ENCODE assay signal across 8 mouse cellular contexts in genomic region chr4:131874169-131874536, GRCm38 (mm10). TPM values are rescaled to one million over a fixed set of nuclear protein-coding genes. Genes with fewer than 3 reads are reported as not detected.
DNase-seq lines count a peak whose midpoint lies in the region; ATAC-seq and TF ChIP-seq lines count a peak whose summit lies in the region.

No protein-coding gene starts in this region.

- H3K27ac ChIP-seq in embryonic facial prominence, embryonic 12.5 days, result peak overlapping the region; percentile 100
- peak overlapping the region; percentile 100 for H3K27ac ChIP-seq in intestine, embryonic 16.5 days (ENCODE audit: low read length)
- peak overlapping the region; percentile 100 for H3K27ac ChIP-seq in neural tube, embryonic 13.5 days (replicated peaks)

- intact Hi-C loops in left cerebral cortex, postnatal 10 days (cut with DNase I), result no loop called here

- H3K4me3 ChIP-seq in lung, adult 2 months (replicated peaks; ENCODE audit: extremely low read depth, low read depth, low read length), result peak overlapping the region; percentile 75
- peak overlapping the region; percentile 91 for H3K4me3 ChIP-seq in embryonic facial prominence, embryonic 12.5 days
- H3K4me3 ChIP-seq in intestine, embryonic 16.5 days (ENCODE audit: low read length), result peak overlapping the region; percentile 99
- peak overlapping the region; percentile 96 for H3K4me3 ChIP-seq in neural tube, embryonic 13.5 days

- no peak for ATAC-seq in embryonic facial prominence, embryonic 12.5 days (ENCODE audit: insufficient number of reproducible peaks, insufficient read depth, low FRiP score, low TSS enrichment)
- ATAC-seq in intestine, embryonic 16.5 days, result no peak
- ATAC-seq in neural tube, embryonic 13.5 days (ENCODE audit: low read depth), result no peak

- H3K4me2 ChIP-seq in embryonic facial prominence, embryonic 12.5 days (replicated peaks), result peak overlapping the region; percentile 76
- H3K4me2 ChIP-seq in intestine, embryonic 16.5 days (ENCODE audit: low read depth, low read length), result peak overlapping the region; percentile 88
- peak overlapping the region; percentile 99 for H3K4me2 ChIP-seq in neural tube, embryonic 13.5 days

- under 1% methylated on average over 20 of the region's 20 CpGs for WGBS in lung, adult 2 months
- under 1% methylated on average over 20 of the region's 20 CpGs for WGBS in embryonic facial prominence, embryonic 12.5 days
- WGBS in intestine, embryonic 16.5 days, result under 1% methylated on average over 20 of the region's 20 CpGs
- WGBS in neural tube, embryonic 13.5 days, result under 1% methylated on average over 20 of the region's 20 CpGs

- no peak for TF ChIP-seq POLR2A in lung, adult 2 months (IDR thresholded peaks at IDR 0.05; ENCODE audit: borderline replicate concordance, extremely low read depth, low read depth, low read length)

- no peaks in the 10 kb centered on the region for H3K27me3 ChIP-seq in embryonic facial prominence, embryonic 12.5 days
- no peaks in the 10 kb centered on the region for H3K27me3 ChIP-seq in intestine, embryonic 16.5 days (replicated peaks; ENCODE audit: control insufficient read depth, insufficient read depth, low read length)
- H3K27me3 ChIP-seq in neural tube, embryonic 13.5 days, result no peaks in the 10 kb centered on the region

- H3K9me3 ChIP-seq in embryonic facial prominence, embryonic 12.5 days, result no peaks in the 10 kb centered on the region
- no peaks in the 10 kb centered on the region for H3K9me3 ChIP-seq in intestine, embryonic 16.5 days (ENCODE audit: control insufficient read depth, low read length)
- H3K9me3 ChIP-seq in neural tube, embryonic 13.5 days, result no peaks in the 10 kb centered on the region

- DNase-seq in lung, adult 2 months, result no peak
- no peak for DNase-seq in lung, postnatal 10 days
- DNase-seq in cerebellum, postnatal 36 days, result no peak
- DNase-seq in left cerebral cortex, postnatal 10 days (ENCODE audit: extremely low spot score in 1 of 2, low spot score in 2 of 2), result no peak
- DNase-seq in adrenal gland, postnatal 10 days, result no peak

- H3K36me3 ChIP-seq in embryonic facial prominence, embryonic 12.5 days, result peaks cover 3% of the 10 kb centered on the region; the same call in 1 of the 2 replicates
- H3K36me3 ChIP-seq in intestine, embryonic 16.5 days (ENCODE audit: control insufficient read depth, insufficient read depth, low read length), result no peaks in the 10 kb centered on the region
- no peaks in the 10 kb centered on the region for H3K36me3 ChIP-seq in neural tube, embryonic 13.5 days

- peaks cover 16% of the 10 kb centered on the region for H3K4me1 ChIP-seq in lung, adult 2 months (ENCODE audit: control insufficient read depth, insufficient read depth, low read length)
- peaks cover 34% of the 10 kb centered on the region for H3K4me1 ChIP-seq in embryonic facial prominence, embryonic 12.5 days
- peaks cover 28% of the 10 kb centered on the region for H3K4me1 ChIP-seq in intestine, embryonic 16.5 days (ENCODE audit: control insufficient read depth, insufficient read depth, low read length)
- H3K4me1 ChIP-seq in neural tube, embryonic 13.5 days (replicated peaks), result peaks cover 48% of the 10 kb centered on the region

- peak overlapping the region; percentile 100 for H3K9ac ChIP-seq in embryonic facial prominence, embryonic 12.5 days
- H3K9ac ChIP-seq in intestine, embryonic 16.5 days (ENCODE audit: low read depth, low read length), result peak overlapping the region; percentile 100
- peak overlapping the region; percentile 100 for H3K9ac ChIP-seq in neural tube, embryonic 13.5 days

- TF ChIP-seq CTCF in lung, adult 2 months (IDR thresholded peaks at IDR 0.05; ENCODE audit: insufficient read depth, low read length), result no peak

RNA-seq across cellular contexts. Expression of gene Srsf4, which starts 0.7 kb away (rescaled TPM):
- polyA plus RNA-seq in lung, adult 2 months (2012; rRNA removed), result 38.0 and 49.9 TPM in 2 replicates
- 141 and 143 TPM in 2 replicates for polyA plus RNA-seq in embryonic facial prominence, embryonic 12.5 days (2016; fragmentation: Nextera tagmentation; extraction: Ambion mirVana)
- polyA plus RNA-seq in intestine, embryonic 16.5 days (2015; fragmentation: Nextera tagmentation; extraction: Ambion mirVana), result 68.6 and 75.2 TPM in 2 replicates
- 109 and 135 TPM in 2 replicates for polyA plus RNA-seq in neural tube, embryonic 13.5 days (2015; fragmentation: Nextera tagmentation; extraction: Ambion mirVana)
- 10 to 100 TPM; 73.4 to 74.0 TPM for total RNA-seq in left cerebral cortex, postnatal 10 days (2021)
- 10 to 100 TPM; 65.9 to 68.7 TPM for total RNA-seq in adrenal gland, postnatal 10 days (2021)

RNA-seq across cellular contexts. Expression of gene Mecr, which starts 30.9 kb away (rescaled TPM):
- 13.4 and 22.7 TPM in 2 replicates for polyA plus RNA-seq in lung, adult 2 months (2012; rRNA removed)
- polyA plus RNA-seq in embryonic facial prominence, embryonic 12.5 days (2016; fragmentation: Nextera tagmentation; extraction: Ambion mirVana), result 48.4 and 50.4 TPM in 2 replicates
- 81.6 and 86.6 TPM in 2 replicates for polyA plus RNA-seq in intestine, embryonic 16.5 days (2015; fragmentation: Nextera tagmentation; extraction: Ambion mirVana)
- 35.6 and 36.1 TPM in 2 replicates for polyA plus RNA-seq in neural tube, embryonic 13.5 days (2015; fragmentation: Nextera tagmentation; extraction: Ambion mirVana)
- 10 to 100 TPM; 37.2 to 37.9 TPM for total RNA-seq in left cerebral cortex, postnatal 10 days (2021)
- 100 to 1,000 TPM; 144 to 154 TPM for total RNA-seq in adrenal gland, postnatal 10 days (2021)

RNA-seq across cellular contexts. Expression of gene Ptpru, which starts 36.1 kb away (rescaled TPM):
- polyA plus RNA-seq in lung, adult 2 months (2012; rRNA removed), result 32.4 and 44.6 TPM in 2 replicates
- 38.1 and 39.2 TPM in 2 replicates for polyA plus RNA-seq in embryonic facial prominence, embryonic 12.5 days (2016; fragmentation: Nextera tagmentation; extraction: Ambion mirVana)
- polyA plus RNA-seq in intestine, embryonic 16.5 days (2015; fragmentation: Nextera tagmentation; extraction: Ambion mirVana), result 4.7 and 4.8 TPM in 2 replicates
- 9.9 and 10.8 TPM in 2 replicates for polyA plus RNA-seq in neural tube, embryonic 13.5 days (2015; fragmentation: Nextera tagmentation; extraction: Ambion mirVana)
- 10 to 100 TPM; 81.6 to 89.3 TPM for total RNA-seq in left cerebral cortex, postnatal 10 days (2021)
- total RNA-seq in adrenal gland, postnatal 10 days (2021), result 10 to 100 TPM; 27.0 to 33.8 TPM

RNA-seq across cellular contexts. Expression of gene Tmem200b, which starts 47.4 kb away (rescaled TPM):
- polyA plus RNA-seq in lung, adult 2 months (2012; rRNA removed), result 24.8 and 45.1 TPM in 2 replicates
- polyA plus RNA-seq in embryonic facial prominence, embryonic 12.5 days (2016; fragmentation: Nextera tagmentation; extraction: Ambion mirVana), result 4.7 and 5.5 TPM in 2 replicates
- 0.18 and 0.20 TPM in 2 replicates for polyA plus RNA-seq in intestine, embryonic 16.5 days (2015; fragmentation: Nextera tagmentation; extraction: Ambion mirVana)
- polyA plus RNA-seq in neural tube, embryonic 13.5 days (2015; fragmentation: Nextera tagmentation; extraction: Ambion mirVana), result 0.14 and 0.29 TPM in 2 replicates
- total RNA-seq in left cerebral cortex, postnatal 10 days (2021), result 1 to 10 TPM; 3.1 to 3.9 TPM
- total RNA-seq in adrenal gland, postnatal 10 days (2021), result 1 to 10 TPM; 7.4 to 9.4 TPM
